Mouse (Mus musculus) c-Kit-positive CD71-negative TER-119-negative erythroid progenitor cells, embryonic 14.5 days (primary cell): ENCODE measurements around the gene Cpa5.

Experiments
- DNase-seq: peaks from one replicate; pipeline ENCODE4 v3.0.0-alpha.2; 2013; ENCODE audit warnings: low read depth

Cpa5 gene

DNA sequence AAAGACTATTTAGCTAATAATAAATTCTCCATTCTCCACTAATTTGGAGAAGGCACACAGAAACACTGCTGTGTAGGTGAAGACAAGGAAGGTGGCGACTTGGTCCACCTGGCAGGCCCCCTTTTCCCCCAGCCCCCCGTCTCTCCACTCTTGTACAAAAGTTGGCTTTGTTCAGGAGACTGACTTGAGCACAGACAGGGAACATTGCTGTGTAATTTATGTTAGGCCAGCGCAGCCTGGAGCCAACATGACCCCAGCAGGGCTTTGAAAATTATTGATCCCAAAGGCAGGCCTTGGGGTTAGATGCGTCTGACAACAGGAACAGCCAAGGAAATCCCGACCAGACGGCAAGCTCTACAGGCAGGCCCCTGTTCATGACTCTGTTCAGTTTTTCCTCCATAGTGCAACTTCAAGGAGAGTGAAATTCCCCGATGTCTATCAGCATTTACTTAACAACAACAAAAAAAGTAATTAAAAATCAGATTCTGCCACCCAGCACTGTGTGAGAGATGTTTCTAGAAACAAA is 6.4 kb upstream of the Cpa5 start:
- DNase-seq = no peak

DNA sequence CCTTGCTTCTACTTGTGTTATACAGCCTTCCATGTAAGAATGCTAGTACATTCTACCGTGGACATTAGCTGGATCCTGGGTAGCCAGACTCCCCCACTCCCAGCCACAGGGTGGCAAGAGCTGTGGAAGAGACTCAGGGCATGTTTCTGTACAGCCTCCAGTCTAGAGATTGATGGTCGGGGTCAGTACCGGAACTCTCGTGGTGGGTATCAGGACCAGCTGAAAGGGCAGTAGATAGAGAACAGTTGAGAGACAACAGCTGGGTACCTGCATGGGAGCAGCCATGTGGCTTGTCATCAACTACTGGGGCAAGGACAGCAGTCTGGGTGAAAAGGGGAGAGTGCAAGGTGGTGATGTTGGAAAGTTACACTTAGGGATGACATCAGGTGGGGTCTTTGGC is 5.7 kb upstream of the Cpa5 start:
- no peak for DNase-seq

DNA sequence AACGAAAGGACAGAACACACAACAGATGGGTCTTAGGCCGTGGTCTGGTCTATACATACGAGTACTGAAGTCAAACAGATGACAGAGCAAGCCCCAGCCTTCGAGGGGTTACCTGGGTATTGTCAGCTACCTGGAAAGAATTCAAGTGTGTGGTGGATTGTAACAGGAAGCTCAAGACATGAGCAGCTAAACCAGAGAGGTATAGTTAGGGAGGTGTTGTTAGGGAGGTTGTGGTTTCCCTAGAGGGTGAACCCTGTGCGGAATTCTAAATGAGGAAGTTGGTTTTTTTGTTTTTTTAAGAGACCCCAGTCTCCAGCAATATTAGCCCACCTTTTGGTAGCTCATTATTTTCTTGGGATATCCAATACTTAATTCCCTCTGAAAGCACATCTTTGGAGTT is 5.1 kb upstream of the Cpa5 start:
- no peak for DNase-seq

DNA sequence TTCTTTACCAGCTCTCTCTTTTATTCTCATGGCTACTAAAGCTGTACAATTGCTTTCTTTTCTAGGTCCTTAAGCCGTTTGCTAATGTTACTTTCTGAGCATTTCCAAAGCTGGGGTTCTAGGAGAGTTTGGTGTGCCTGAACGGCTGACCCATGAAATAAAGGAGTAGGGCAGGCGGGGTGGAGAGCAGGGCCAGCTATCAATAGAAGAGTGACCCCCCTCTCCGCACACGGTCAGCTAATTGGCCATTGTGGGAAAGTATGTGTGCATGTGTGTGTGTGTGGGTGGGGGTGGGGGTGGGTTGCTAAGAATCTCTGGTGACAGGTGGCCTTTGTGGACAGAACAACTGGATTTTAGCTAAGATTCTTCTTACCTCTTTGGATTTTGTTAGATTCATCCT is 402 bp downstream of the Cpa5 start:
- DNase-seq = no peak

DNA sequence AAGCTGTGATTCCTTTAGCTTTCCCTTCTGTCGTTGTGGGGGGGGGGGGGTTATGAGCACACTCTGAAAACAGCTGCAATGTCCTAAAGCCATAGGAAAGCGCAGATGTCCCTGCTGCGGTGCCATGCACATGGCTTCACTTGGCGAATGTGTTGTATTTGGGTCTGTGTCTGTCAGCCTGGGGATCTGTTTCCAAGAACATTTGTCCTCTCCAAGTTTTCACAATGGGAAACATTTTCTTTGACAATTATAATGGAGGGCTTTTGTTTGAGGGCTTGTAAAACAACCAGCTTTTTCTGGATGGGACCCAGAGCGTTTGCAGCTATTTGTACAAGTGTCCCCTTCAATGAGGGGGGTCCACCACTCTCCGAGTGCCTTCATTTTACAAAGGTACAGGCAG is 3.4 kb downstream of the Cpa5 start:
- no peak for DNase-seq

DNA sequence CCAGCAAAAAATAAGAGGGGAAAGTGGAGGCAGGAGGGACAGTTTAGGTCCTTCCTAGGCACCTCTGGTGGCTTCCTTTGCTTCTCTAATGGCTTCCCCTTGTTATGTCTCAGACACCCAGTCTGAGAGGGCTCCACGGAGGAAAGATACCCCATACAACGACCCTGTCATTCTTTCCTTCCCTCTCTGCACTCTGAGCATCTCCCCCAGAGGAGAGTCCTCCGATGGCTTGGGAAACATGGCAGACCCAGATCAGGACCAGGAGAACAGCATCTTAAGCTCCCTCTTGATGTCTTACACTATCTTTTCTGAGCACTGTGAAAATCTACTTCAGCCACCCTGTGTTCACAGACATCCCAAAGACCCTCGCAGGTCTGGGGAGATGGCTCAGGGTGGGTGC is 4.9 kb downstream of the Cpa5 start:
- no peak for DNase-seq

DNA sequence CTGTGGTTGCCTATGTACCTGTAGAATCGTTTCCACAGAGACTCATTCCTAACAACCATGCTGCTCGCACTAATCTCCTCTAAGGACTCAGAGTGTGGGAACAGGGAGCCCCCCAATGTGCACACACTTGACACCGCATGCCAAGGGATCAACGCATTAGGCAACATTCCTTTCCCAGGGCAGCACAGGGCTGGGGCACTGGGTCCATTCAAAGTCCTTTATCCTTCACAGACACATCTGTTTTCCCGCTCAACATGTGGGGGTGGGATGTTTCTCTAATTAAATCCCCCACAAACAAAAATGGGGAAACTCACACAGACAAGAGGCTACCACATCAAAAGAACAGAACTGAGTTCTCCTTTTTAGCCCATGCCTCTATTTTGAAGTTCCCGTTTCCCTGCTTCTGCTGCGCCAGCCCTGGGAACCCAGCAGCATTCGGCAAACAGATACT is 5.7 kb downstream of the Cpa5 start:
- peak; percentile 24 for DNase-seq

DNA sequence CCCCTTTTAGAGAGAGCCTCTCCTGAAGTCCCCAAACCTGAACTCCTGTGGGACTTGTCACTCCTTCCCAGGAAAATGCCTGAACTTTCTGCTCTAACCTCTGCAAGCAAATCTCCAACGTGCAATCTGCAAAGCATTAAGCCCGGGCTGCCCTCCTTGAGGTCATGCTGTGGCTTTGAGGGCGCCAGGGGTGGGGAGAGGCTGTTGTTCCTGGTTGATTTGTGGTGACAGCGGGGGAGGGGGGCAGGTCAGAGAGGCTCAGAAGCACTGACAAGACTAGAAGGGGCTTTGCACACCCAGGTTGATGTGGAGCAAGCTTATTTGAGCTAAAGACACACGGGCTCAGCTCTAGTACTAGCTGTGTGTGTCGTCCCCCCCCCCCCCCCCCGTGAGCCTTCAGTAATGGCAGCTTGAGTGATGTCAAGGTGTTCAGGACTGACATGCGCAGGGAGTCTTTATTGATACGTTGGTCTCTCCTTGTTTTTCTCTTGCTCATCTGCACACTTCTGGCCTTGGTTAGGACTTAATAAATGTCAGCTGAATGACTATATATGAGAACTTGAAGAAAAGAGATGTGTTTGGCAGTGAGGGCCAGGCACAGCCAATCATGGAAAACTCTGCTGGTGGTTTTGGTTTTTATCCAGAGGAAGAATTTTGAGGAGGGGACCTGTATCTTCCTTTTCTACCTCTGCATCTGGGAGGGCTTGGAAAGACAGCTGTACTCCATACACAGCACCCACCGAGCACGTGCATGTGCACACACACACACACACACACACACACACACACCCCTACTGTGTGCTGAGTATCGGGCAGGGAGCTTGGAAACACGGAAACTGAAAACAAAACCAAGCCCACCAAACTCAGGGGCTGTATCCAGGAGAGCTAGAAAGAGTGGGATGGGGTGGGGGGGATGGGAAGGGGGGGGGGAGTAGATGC is 6.5 kb downstream of the Cpa5 start:
- peak; percentile 29 for DNase-seq

DNA sequence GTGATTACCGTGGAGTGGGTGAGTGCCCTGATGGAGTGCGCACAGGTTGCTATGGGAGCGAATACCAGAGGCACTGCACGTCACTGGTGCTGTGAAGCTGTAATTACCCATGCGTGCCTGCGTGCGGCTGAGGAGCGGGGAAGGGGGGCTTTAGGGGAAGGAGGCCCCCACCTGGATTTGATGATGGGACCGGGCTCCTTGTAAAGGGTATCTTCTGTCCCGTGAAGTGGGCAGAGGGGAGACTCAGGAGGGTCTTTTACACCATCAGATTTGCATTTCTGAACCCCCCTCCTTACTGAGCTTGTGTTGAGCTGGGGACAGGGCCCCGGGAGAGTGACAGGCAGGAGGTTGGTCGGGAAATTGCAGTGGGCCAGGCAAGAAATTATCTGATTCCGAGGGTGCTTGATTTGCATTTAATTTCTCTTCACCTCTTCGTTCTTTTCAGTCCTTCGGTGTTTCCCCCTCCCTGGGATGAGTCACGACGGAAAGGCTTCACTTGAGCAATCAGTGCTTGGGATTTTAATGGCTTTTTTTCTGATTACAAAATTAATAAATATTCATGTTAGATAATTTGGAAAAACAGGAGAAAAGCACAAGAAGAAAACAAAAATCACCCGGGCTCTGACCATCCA is 7.3 kb downstream of the Cpa5 start:
- no peak for DNase-seq

DNA sequence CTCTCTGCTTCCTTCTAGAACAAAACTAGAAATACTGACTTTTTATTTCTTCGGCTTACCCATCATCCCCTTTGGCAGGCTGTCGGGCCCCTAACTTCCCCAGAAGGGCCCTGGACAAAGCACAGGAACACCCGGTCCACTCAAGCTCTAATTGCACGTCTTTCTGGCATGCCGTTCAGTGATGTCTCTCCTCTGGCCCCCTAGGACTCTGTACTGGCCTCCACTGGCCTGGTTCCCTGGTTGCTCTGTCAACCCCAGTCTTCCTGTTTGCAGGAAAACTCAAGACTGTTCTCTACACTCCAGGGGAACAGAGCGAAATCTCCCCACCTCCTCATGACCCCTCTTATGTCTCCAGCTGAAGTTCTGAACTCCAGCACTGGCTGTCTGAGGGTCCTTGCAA is 7.9 kb downstream of the Cpa5 start:
- DNase-seq = no peak

DNA sequence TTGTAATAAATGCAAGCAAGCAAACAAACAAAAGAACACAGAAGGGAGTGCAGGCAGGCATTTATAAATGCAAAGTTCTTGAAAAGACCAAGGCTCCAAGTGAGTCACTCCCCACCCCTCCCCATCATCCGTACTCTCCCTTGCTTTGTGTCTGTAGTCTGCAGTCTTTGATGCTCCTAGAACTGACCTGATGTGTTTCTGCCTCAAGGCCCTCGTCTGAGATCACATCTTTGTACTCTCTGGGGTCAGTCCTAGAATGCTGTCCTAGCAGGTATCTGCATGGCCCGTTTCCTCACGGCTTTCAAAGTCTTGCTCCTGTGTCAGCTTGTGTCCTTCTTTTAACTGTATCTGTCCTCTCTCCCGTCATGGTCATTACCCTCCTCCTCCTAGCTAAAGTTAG is 8.8 kb downstream of the Cpa5 start:
- DNase-seq = no peak

DNA sequence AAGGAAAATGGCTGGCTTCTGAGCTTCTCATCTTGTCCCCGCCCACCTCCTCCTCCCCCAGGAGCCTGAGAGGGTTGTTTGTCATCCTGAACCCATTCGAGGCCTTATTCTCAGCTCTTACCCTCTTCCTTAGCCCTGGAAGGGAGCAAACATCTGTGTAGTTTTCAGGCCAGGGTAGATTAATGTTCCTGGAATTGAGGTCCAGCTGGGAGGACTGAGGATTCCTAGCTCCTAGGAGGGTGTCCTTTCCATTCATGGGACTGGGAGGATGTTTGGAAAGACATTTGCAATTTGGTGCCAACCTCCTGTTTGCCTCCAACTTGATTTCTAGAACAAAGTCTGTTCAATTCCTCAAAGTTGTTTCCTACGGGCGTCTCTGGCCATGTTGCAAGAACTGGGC is 9.8 kb downstream of the Cpa5 start:
- no peak for DNase-seq

DNA sequence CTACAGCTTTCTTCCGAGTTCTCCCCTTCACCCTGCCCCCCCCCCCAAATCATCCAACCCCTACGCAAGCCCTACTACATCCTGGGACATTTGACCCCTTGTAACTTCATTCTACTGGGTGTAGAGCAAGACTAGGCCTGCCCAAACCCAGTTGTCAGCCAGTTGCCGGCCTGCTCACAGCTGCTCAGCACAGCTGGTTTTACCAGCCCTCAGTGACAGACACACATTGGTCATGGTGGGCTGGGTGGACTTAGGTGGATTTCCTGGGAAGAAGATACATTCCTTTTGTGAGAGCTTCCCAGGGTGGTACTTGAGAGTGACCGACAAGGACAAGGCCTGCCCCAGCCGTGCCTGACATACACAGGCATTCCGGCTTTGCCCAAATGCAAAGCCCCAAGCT is 10.2 kb downstream of the Cpa5 start:
- DNase-seq = no peak

DNA sequence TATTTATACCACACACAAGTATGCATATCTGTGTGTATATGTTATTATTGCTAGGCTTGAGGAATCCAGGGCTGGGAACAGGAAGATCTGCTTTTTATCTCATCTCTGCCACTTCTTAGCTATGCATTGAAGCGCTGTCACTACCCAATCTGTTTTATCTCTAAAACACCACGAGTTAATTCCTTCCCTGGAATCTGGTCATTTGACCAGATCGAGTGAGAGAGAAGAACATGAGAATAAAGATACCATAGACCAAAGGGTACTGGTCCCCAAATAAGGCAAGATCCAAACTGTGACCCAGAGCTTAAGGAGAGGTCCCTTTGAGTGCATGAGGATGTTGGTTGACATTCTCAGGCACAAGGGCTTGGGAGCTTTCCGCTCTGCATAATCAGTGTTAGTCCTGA is 11.2 kb downstream of the Cpa5 start:
- no peak for DNase-seq

DNA sequence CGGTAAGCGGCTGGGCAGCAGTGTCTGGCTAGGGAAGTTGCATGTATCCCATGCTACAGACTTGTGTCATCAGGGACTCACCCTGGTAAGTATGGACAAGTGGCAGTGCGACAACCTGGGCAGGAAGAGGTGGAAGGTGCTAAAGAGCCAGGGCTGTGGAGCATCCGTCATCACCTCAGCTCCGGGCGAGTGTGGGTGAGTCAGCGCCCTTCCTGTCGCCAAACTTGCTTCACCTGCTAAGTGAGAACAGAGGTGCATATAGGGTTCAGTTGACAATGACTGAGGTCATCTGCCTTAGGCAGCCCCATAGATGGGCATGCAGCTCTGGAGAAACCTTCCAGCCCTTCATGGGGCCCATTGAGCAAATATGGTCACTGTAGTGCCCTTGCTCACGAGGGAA is 14.0 kb downstream of the Cpa5 start:
- no peak for DNase-seq

DNA sequence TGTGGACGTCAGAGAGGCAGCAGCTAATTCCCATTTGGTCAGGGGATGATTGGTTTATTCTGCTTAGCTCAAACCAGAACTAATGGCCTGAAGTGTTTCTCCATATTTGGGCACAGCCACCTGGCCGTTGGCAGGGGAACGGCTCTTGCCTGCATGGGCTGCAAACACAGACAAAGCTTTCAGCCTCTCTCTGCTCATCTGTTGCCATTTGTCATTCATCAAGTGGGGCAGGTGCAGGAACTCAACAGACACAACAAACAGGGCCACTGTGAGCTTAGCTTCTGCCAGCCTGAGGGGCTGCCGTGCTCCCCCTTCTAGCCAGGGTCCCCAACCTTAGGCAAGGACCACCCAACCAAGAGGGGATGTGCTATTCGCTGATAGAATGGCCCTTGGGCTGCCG is 17.3 kb downstream of the Cpa5 start:
- no peak for DNase-seq

DNA sequence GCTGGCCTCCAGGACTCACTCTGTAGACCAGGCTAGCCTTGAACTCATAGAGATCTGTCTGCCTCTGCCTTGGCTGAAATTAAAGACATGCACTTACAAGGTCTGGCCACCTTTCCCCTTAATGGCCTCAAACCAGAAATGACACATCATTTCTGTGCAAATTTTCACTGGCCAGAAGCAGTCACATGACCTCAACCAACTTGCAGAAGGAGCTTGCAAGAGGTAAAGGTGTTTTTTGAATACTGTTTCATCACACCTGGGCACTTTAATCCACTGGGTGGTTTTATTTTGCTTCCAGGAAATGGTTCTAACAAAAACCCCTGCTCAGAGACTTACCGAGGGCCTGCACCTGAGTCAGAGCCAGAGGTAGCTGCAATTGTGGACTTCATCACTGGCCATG is 19.2 kb downstream of the Cpa5 start:
- no peak for DNase-seq

DNA sequence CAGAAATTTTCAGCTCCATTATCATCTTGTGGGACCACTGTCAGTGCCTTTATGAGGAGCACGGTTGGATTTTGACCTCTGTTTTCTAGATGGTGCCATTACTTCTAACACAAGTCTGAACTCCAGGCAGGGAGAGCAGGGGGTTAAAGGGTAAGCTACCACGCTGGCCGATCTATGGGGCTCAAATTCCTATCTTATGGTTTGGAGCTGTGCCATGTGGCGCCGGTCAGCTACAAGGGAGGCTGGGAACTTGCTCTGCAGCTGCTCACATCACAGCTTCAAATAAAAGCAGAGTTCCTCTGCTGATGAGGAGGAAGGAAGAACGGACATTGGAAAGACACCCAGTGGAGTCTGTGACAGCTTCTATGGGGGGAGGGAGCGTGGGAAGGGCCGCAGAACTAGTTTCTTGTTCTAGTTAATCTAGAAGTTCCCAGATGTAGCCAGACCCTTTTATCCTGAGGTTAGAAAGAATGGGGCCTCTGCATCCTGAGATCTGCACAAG is 24.6 kb downstream of the Cpa5 start:
- no peak for DNase-seq

DNA sequence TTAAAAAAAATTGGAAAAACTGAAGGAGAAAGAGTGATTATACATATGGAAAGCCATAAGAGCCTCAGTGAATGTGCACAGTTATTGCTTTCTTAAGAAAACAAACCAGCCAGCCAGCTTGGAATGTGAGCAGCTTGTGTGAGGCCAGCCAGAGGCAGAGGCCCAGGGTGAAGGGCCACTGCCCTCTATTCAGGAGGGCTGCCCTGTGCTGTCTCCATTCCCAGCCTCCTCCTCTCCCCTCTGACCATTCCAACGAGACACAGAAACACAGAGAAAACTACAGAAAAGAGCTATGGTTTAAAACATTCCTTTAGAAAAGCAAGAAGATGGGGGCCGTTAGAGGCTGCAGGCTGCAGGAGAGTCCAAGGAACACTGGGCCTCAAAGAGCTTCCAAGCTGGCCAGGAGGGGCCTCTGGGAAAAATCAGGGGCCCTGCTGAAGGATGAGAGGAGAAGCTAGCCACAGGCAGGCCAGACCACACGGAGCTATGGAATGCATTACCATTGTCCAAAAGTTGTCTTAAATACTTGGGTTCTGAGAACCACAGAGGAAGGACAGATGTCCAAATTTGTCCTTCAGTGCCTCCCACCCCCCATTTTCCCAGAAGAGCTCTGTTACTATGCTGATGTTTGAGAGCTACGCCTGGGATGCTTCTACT is 25.5 kb downstream of the Cpa5 start:
- DNase-seq = no peak

DNA sequence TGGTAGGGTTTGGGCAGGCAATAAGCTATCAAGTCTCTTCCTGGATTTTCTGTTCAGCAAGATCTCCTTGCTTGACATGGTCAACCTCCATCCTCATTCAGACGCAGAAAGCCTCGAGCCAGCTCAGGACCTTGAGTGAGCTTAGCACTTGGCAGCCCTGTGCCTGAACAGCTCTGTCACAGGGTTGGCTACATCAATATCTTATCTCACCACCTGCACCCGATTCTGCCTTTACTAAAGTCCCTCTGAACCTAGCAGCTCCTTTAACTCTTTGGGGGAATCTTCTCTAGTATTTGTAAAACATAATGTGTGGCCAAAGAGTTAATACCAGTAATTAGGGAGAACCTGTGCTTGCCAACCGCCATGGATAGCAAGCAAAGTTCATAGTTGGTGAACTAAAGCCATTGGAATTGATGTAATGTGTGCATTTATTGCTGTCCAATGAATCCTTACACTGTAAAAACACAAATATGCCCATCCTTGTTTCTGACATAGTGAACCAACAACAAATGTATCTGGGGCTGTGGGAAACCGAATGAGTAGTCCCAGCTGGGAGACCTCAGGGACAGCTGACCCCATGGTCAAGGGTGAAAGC is 28.0 kb downstream of the Cpa5 start, which contains the start of gene Cpa1:
Gene Cpa1 (plus strand): TSS at position 545 of the 595 bp plus-strand sequence.
- DNase-seq = no peak

DNA sequence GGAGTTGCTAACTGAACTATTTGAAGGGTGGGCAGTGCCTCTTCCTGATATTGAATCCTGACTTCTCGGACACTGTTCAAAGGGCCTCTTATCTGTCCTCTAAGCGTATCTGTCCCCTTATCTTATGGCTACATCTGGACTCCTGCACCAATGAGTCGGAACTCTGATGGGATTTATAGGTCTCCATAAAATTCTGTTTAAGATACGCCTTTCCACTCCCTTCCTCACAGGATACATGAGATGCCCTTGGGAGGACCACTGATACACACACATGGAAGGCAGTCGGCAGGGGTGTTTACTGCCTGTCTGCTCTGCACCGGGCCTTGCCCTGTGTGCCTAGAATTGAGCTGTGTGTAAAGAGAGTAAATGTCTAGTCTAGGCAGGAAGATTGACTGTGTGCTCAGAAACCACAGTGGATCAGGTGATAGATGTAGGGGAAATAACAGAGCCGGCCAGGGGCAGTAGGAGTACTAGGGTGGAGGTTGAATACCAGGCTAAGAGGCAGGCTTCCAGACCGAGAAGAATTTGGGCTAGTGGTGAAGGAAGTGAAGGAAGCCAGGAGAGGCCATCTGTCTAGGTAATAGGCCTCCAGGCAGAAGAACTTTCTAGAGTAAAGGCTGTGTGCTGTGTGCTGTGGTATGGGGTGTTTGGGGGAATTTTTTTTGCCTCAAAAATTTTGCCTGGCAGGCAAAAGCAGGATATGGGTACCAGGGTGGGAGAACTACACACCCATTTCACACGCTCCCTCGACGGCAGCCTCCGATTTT is 33.1 kb downstream of the Cpa5 start:
- no peak for DNase-seq
